Mouse (Mus musculus) ES-Bruce4 (cell line): ENCODE data around the gene Polr3h.

Experiments
- CTCF ChIP-seq: IDR thresholded peaks from one replicate; pipeline ENCODE4 v1.8.1; 2011; ENCODE audit warnings: low read depth, low read length
- EP300 ChIP-seq: IDR thresholded peaks from 2 replicates; pipeline ENCODE4 v1.6.1; 2011; ENCODE audit warnings: low read depth, low read length; ENCODE audit not compliant: insufficient read depth
- POLR2A ChIP-seq: IDR thresholded peaks from one replicate; pipeline ENCODE4 v1.8.1; 2011; ENCODE audit warnings: low read length; ENCODE audit not compliant: insufficient read depth

GRCm38 (mm10) chr15:81950716-81951115 lies 24.7 kb upstream of the Polr3h start:
- TF ChIP-seq POLR2A, result no peak
- no peak for TF ChIP-seq CTCF
- TF ChIP-seq EP300, result no peak
